Mouse (Mus musculus) bone marrow macrophage, adult 2 months (primary cell): ENCODE results near the gene Mapkapk3.

Source experiments
- CTCF ChIP-seq: IDR thresholded peaks from 2 replicates; pipeline ENCODE4 v1.5.1; 2012; ENCODE audit warnings: low read depth, mild to moderate bottlenecking, low read length, moderate library complexity
- POLR2A ChIP-seq: IDR thresholded peaks from 2 replicates; pipeline ENCODE4 v1.6.1; 2012; ENCODE audit warnings: mild to moderate bottlenecking, low read depth, low read length, borderline replicate concordance

DNA sequence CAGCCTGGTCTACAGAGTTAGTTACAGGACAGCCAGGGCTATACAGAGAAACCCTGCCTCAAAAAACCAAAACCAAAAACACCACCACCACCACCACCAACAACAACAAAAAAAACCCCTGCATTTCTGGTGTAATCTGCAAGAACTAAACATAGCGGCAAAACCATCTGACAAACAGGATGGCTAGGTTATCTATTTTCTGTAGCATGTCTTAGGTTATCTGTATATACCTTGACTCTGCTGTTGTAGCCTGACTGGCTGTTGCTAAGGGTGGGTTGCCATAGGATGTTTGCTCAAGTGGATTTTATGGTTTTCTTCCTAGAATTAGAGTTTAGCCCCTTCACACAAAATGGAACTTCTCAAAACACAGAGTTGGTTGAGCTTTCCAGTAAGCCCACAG lies 19.9 kb downstream of the Mapkapk3 start:
- TF ChIP-seq POLR2A = no peak
- no peak for TF ChIP-seq CTCF
